Mouse (Mus musculus): ENCODE data around the gene Nek10.
"Not testable (repeated sequence)": the region's sequence is repeated elsewhere in the genome, so short reads cannot be mapped to it uniquely, and the experiment has no call there.

Nek10 gene

DNA sequence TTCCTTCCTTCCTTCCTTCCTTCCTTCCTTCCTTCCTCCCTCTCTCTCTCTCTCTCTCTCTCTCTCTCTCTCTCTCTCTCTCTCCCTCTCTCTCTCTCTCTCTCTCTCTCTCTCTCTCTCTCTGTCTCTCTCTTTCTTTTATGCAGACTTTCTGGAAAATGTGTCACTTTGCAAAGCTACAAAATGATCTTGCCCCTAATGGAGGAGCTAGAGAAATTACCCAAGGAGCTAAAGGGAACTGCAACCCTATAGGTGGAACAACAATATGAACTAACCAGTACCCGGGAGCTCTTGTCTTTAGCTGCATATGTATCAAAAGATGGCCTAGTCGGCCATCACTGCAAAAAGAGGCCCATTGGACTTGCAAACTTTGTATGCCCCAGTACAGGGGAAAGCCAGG lies at the start of gene Nek10:
Gene Nek10, plus strand, starts transcription at position 301 of the 400 bp plus-strand sequence.
- in situ Hi-C loops (cut with MboI; ENCODE audit: low pct_unique_long_range_greater_than_20kb in 1 of 2, low sequenced_read_pairs in 2 of 2, unreplicated experiment in 1 of 2): not testable (repeated sequence)

GRCm38 (mm10) chr14:14781169-14781568 lies 22.0 kb upstream of the Nek10 start:
- in situ Hi-C loops (cut with MboI; ENCODE audit: low pct_unique_long_range_greater_than_20kb in 1 of 2, low sequenced_read_pairs in 2 of 2, unreplicated experiment in 1 of 2): no loop called here

DNA sequence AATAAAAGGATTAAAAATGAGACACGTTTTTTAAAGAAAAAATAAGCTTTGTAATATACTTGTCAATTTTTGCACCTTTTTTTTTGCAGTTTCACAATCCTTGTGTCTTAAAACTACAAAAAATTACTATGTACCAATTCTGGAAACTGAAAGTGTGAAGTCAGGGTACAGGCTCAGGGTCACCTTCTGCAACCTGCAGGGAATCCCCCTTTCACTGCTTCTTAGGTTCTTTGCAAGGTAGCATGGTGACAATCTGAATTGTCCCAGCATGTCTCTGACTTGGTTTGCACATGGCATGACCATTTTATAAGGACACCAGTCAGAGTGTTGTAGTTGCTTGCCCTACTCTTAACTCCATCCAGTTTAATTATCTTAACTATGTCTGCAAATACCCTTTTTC lies 19.0 kb upstream of the Nek10 start:
- in situ Hi-C loops (cut with MboI; ENCODE audit: low pct_unique_long_range_greater_than_20kb in 1 of 2, low sequenced_read_pairs in 2 of 2, unreplicated experiment in 1 of 2): no loop called here

- in situ Hi-C loops (cut with MboI; ENCODE audit: low pct_unique_long_range_greater_than_20kb in 1 of 2, low sequenced_read_pairs in 2 of 2, unreplicated experiment in 1 of 2): no loop called here
These were observed 16.2 kb upstream of the Nek10 start for GRCm38 (mm10) chr14:14786979-14787378.

GRCm38 (mm10) chr14:14789840-14790470 lies 13.3 kb upstream of the Nek10 start:
- in situ Hi-C loops (cut with MboI; ENCODE audit: low pct_unique_long_range_greater_than_20kb in 1 of 2, low sequenced_read_pairs in 2 of 2, unreplicated experiment in 1 of 2): no loop called here

DNA sequence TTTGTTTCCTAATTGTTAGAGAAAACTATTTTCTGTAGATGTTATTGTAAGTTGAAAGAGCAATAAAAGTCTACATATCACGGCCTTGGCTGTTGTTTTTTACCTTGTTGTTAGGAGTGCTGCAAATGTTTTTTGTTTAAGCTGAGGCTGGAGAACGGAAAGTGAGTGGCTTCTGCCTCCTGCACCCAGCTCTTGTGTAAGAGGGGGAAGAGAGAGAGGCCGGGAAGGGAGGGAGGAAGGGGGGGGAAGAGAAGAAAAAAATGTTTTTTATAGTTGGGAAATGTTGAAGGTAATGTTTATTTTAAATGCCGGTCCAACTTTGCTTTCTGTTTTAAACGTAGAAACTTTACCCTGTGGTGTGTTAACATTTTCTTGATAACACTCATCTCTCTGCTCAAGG lies 3.4 kb upstream of the Nek10 start:
- in situ Hi-C loops (cut with MboI; ENCODE audit: low pct_unique_long_range_greater_than_20kb in 1 of 2, low sequenced_read_pairs in 2 of 2, unreplicated experiment in 1 of 2): no loop called here

DNA sequence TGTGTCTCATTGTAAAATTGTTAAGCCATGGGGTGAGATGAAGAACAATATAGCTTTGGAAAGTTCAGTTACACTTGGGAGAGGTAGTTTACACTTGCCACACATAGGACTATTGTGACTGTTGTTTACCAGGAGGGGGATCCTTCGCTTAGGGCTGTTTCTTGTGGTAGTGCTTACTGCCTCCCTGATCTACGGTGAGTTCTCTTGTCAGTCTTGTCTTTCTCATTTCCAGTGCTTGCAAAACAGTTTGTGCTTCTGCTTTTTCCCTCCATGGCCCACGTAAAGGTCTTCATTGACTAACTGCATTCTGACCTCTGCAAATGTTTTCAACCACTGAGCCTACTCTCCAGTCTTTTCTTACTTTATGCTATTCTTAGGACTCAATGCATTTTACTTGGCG lies 2.9 kb upstream of the Nek10 start:
- in situ Hi-C loops (cut with MboI; ENCODE audit: low pct_unique_long_range_greater_than_20kb in 1 of 2, low sequenced_read_pairs in 2 of 2, unreplicated experiment in 1 of 2): no loop called here

DNA sequence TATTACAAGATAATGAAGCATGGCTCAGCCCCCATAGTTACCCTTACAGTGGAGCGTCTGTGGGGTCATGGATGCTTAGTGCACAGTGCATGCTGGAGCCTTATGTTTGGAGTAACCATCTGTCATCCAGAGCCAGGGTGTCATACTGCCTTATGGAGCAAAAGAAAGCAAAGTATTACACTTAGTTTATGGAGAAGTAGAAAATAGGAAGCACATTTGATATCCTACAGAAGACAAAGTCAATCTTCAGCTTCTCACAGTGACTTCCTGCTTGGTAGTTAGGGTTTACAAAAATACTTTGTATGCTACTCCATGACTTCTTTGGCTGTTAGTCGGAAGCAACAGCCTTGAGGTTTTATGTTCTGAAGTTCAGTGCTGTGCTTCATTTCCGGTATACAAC lies 2.4 kb upstream of the Nek10 start:
- in situ Hi-C loops (cut with MboI; ENCODE audit: low pct_unique_long_range_greater_than_20kb in 1 of 2, low sequenced_read_pairs in 2 of 2, unreplicated experiment in 1 of 2): no loop called here

GRCm38 (mm10) chr14:14803921-14804517 lies 804 bp downstream of the Nek10 start:
- in situ Hi-C loops (cut with MboI; ENCODE audit: low pct_unique_long_range_greater_than_20kb in 1 of 2, low sequenced_read_pairs in 2 of 2, unreplicated experiment in 1 of 2): no loop called here

DNA sequence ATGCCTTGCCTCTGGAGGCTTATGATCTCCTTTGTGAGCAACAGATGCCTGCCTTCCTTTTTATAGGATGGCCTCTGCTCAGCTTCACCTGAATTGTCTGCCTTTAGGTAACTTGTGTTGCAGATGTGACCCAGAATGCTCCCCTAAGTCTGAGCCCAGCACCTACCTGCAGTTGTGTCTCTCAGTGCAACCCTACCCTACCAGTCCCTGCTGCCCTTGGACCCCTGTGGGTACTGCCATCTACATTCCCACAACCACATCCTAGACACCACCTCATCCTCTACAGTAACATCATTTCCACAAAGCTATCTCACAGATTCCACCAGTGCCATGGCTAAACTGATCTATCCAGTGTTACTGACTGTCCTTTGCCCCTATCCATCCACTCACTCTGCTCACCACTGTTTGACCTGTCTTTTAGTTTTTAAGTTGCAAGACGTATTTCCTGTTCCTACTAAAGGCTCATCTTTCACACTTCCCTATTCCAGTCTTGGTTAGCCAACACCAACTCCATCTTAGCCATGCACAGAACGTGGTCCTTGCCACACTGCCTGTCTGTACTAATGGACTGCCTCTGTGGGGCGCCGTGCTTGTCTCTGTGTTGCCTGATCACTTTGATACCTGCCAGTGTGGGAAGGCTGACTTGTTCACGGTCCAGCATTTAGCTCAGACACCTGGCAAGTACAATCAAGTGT lies 1.4 kb downstream of the Nek10 start:
- in situ Hi-C loops (cut with MboI; ENCODE audit: low pct_unique_long_range_greater_than_20kb in 1 of 2, low sequenced_read_pairs in 2 of 2, unreplicated experiment in 1 of 2): no loop called here

DNA sequence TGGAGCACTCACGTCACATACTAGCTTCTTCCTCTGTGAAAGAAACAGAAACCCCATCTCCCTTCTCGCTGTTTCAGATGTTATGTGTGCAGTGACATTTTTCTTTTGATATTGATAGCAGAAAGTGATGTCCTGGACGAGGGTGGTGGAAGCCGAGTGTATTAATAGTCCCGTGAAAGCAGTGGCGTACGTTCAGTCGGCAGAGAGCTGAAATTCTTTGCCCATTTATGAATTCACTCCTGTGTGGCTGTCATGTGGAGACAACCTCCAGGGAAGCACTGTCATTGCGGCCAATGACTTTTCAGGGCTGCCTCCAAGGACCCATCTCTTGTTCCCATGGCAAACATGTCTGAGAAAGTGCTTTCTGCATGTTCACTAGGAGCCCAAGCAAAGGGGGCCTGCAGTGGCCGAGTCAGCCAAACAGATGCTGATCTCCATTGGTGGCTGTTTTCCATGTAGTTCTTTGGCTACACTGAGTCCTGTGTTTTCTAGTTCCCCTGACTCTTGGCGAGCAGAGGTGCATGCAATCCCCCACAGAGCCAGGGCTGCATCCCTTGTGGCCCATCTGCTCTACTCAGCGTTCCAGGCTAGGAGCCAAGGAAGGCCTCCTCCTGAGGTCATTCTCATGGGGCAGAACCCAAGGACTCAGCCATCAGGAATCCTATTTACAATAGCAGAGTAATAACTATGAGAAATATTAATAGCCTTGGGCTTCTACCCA lies 29.5 kb downstream of the Nek10 start:
- in situ Hi-C loops (cut with MboI; ENCODE audit: low pct_unique_long_range_greater_than_20kb in 1 of 2, low sequenced_read_pairs in 2 of 2, unreplicated experiment in 1 of 2): loop anchor here in 1 of 2 experiments (25.0 kb wide), 1 partner anchor 245 kb away; no protein-coding TSS in a partner anchor

DNA sequence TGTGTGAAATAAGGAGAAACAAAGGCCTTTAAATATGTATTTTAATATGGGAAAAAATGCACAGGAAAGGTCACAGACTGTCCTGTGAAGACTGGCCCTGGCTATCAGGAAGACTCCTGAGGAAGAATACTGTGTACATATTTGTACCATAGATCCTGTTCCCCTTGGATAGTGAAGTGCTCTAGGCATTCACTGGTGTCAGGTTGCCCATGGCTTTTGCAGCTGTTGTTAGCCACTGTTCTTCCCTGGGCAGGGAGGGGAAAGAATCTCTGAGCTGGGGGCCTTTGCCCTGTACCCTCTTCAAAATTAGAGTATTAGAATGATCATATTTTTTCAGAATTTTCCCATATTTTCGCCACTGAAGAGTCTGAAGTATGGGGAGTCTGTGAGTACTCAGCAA lies 30.3 kb downstream of the Nek10 start:
- in situ Hi-C loops (cut with MboI; ENCODE audit: low pct_unique_long_range_greater_than_20kb in 1 of 2, low sequenced_read_pairs in 2 of 2, unreplicated experiment in 1 of 2): loop anchor here in 1 of 2 experiments (25.0 kb wide), 1 partner anchor 246 kb away; no protein-coding TSS in a partner anchor

GRCm38 (mm10) chr14:14834266-14834665 lies 31.1 kb downstream of the Nek10 start:
- in situ Hi-C loops (cut with MboI; ENCODE audit: low pct_unique_long_range_greater_than_20kb in 1 of 2, low sequenced_read_pairs in 2 of 2, unreplicated experiment in 1 of 2): loop anchor here in 1 of 2 experiments (25.0 kb wide), 1 partner anchor 247 kb away; no protein-coding TSS in a partner anchor

DNA sequence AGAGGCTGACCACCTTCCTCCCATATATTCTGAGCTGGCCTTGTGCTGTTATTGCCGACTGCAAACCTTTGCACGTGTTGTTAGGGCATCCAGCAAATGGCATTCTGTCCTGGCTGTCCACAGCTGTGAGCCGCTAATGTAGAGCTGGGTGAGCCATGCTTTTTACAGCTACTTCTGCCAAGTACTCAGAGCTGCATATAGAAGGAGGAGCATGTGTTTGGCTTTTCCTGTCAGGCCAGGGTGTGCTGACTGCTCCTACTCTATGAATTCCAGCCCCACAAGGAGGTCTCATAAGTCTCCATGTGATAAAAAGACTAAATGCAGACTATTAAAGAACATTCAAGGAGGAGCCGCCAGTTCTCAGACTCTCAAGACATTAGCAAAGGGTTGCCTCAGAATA lies 34.4 kb downstream of the Nek10 start:
- in situ Hi-C loops (cut with MboI; ENCODE audit: low pct_unique_long_range_greater_than_20kb in 1 of 2, low sequenced_read_pairs in 2 of 2, unreplicated experiment in 1 of 2): loop anchor here in 1 of 2 experiments (25.0 kb wide), 1 partner anchor 250 kb away; no protein-coding TSS in a partner anchor

- in situ Hi-C loops (cut with MboI; ENCODE audit: low pct_unique_long_range_greater_than_20kb in 1 of 2, low sequenced_read_pairs in 2 of 2, unreplicated experiment in 1 of 2): loop anchor here in 1 of 2 experiments (25.0 kb wide), 1 partner anchor 251 kb away; no protein-coding TSS in a partner anchor
These were observed 34.9 kb downstream of the Nek10 start for GRCm38 (mm10) chr14:14838109-14838508.

- in situ Hi-C loops (cut with MboI; ENCODE audit: low pct_unique_long_range_greater_than_20kb in 1 of 2, low sequenced_read_pairs in 2 of 2, unreplicated experiment in 1 of 2): loop anchor here in 1 of 2 experiments (25.0 kb wide), 1 partner anchor 256 kb away; no protein-coding TSS in a partner anchor
These were observed 39.7 kb downstream of the Nek10 start for GRCm38 (mm10) chr14:14842734-14843530.

DNA sequence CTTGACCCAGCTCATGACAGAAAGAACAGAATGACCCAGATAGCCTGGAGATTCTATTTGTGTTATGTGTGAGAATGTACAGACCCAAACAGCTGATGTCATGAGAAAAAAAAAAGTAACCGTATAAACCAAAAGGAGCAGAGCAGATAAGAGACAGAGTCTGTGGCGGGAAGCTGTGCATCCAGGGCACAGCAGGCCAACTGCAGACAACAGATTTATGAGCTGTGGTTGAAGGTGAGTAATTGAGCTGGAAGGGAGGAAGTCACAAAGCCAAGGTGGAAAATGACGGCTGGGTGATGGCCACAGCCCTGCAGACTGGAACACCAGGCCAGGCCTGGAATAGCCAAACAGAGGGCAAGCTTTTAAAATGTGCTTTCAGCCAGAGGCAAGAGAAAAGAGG lies 49.6 kb downstream of the Nek10 start:
- in situ Hi-C loops (cut with MboI; ENCODE audit: low pct_unique_long_range_greater_than_20kb in 1 of 2, low sequenced_read_pairs in 2 of 2, unreplicated experiment in 1 of 2): loop anchor here in 1 of 2 experiments (25.0 kb wide), 1 partner anchor 134 kb away; no protein-coding TSS in a partner anchor

GRCm38 (mm10) chr14:14860331-14860730 lies 57.1 kb downstream of the Nek10 start:
- in situ Hi-C loops (cut with MboI; ENCODE audit: low pct_unique_long_range_greater_than_20kb in 1 of 2, low sequenced_read_pairs in 2 of 2, unreplicated experiment in 1 of 2): loop anchor here in 1 of 2 experiments (25.0 kb wide), 1 partner anchor 127 kb away; no protein-coding TSS in a partner anchor
